Comparison of ENCODE assay signal across 10 mouse cellular contexts in the genomic region with DNA sequence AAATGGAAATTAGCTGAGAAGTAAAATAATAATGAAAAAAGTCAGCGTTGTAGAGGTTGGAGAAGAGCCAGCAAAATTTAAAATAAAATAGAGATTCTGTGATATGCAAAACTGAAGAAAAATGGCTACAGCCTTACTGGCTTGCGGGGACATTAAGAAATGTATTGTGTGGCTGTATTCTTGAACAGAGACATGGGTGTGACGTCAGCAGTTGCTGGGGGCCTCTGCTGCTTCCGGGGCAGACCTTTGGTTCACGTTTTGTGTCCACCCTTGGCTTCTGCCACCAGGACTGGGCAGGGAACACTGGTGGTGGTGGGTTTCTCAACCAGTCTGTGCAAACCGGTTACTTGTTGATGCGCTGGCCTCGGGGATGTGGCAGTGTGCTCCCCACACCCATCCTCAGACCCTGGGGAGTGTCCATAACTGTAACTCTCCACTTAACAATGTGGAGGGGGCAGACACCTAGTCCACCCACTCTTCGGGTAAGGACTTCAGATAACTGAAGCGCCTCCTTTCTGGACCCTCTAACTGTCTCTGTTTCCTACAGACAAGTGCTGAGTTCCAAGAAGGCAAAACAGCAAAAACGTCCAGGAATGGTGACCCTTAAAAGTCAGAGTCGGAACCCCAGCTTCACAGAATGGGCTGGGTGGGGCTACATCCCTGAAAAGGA. TPM values are rescaled to one million over a fixed set of nuclear protein-coding genes. Genes with fewer than 3 reads are reported as not detected.
A peak's percentile ranks its signal among the peaks of the same experiment; 100 is the strongest.
DNase-seq lines count a peak whose midpoint lies in the region; ATAC-seq and TF ChIP-seq lines count a peak whose summit lies in the region.
"Had no signal": no experiment of that assay in that cellular context is flagged by ENCODE, and none has a peak within 500 bp of the region (broad histone marks: within the 10 kb centered on the region; RNA-seq: fewer than 3 reads in every experiment).

No protein-coding gene starts in this region.

- peak overlapping the region; percentile 64 for H3K4me2 ChIP-seq in hindbrain, embryonic 15.5 days
- H3K4me2 ChIP-seq in neural tube, embryonic 13.5 days, result peak overlapping the region; percentile 76

- intact Hi-C loops in left cerebral cortex, adult 2 months (cut with DNase I), result no loop called here
- intact Hi-C loops in gastrocnemius, adult 2 months (cut with DNase I), result no loop called here

- DNase-seq in left cerebral cortex, adult 2 months (ENCODE audit: extremely low spot score in 1 of 2, low spot score in 2 of 2), result no peak
- DNase-seq in left cerebral cortex, adult 11 months (ENCODE audit: low spot score), result no peak
- DNase-seq in embryonic facial prominence, embryonic 10.5 days (ENCODE audit: low spot score), result no peak
- no peak for DNase-seq in kidney, postnatal 14 days
- no peak for DNase-seq in gastrocnemius, adult 18-20 months (ENCODE audit: low spot score)
- no peak for DNase-seq in gastrocnemius, adult 2 months
- DNase-seq: heart, postnatal 36 days had no signal

- peak overlapping the region; percentile 60 for H3K4me3 ChIP-seq in left cerebral cortex, adult 2 months
- peak overlapping the region; percentile 71; the same call in 1 of the 2 replicates for H3K4me3 ChIP-seq in embryonic facial prominence, embryonic 10.5 days
- H3K4me3 ChIP-seq in hindbrain, embryonic 15.5 days, result peak overlapping the region; percentile 54
- H3K4me3 ChIP-seq in neural tube, embryonic 13.5 days, result peak overlapping the region; percentile 50
- no peak overlapping the region for H3K4me3 ChIP-seq in gastrocnemius, adult 2 months

- peak overlapping the region; percentile 73; the same call in 1 of the 2 replicates for H3K9ac ChIP-seq in hindbrain, embryonic 15.5 days
- peak overlapping the region; percentile 77; the same call in 1 of the 2 replicates for H3K9ac ChIP-seq in neural tube, embryonic 13.5 days

- peaks cover 68% of the 10 kb centered on the region for H3K27me3 ChIP-seq in embryonic facial prominence, embryonic 10.5 days (replicated peaks; ENCODE audit: low read depth, poor library complexity, severe bottlenecking)
- 0 out of 2 replicates have a peak, but pooled peaks cover 2% of the 10 kb centered on the region for H3K27me3 ChIP-seq in hindbrain, embryonic 15.5 days
- H3K27me3 ChIP-seq in neural tube, embryonic 13.5 days, result peaks cover 34% of the 10 kb centered on the region

- no peak for TF ChIP-seq CTCF in left cerebral cortex, adult 2 months (IDR thresholded peaks at IDR 0.05)
- no peak for TF ChIP-seq CTCF in gastrocnemius, adult 2 months (IDR thresholded peaks at IDR 0.05)

- 60% methylated on average over 12 of the region's 12 CpGs for whole genome bisulfite sequencing in embryonic facial prominence, embryonic 10.5 days
- 54% methylated on average over 12 of the region's 12 CpGs for WGBS in hindbrain, embryonic 15.5 days
- WGBS in neural tube, embryonic 13.5 days, result 64% methylated on average over 12 of the region's 12 CpGs

- H3K27ac ChIP-seq in left cerebral cortex, adult 2 months, result peak overlapping the region; percentile 92; the same call in 1 of the 2 replicates
- no peak overlapping the region for H3K27ac ChIP-seq in embryonic facial prominence, embryonic 10.5 days (replicated peaks)
- no peak overlapping the region for H3K27ac ChIP-seq in hindbrain, embryonic 15.5 days (replicated peaks)
- no peak overlapping the region; the same call in 1 of the 2 replicates for H3K27ac ChIP-seq in neural tube, embryonic 13.5 days (replicated peaks)
- no peak overlapping the region for H3K27ac ChIP-seq in gastrocnemius, adult 2 months
- H3K27ac ChIP-seq: macrophage had no signal

- H3K9me3 ChIP-seq in embryonic facial prominence, embryonic 10.5 days, result no peaks in the 10 kb centered on the region
- no peaks in the 10 kb centered on the region for H3K9me3 ChIP-seq in hindbrain, embryonic 15.5 days
- H3K9me3 ChIP-seq in neural tube, embryonic 13.5 days, result no peaks in the 10 kb centered on the region

- H3K4me1 ChIP-seq in embryonic facial prominence, embryonic 10.5 days, result peaks cover 15% of the 10 kb centered on the region
- peaks cover 17% of the 10 kb centered on the region for H3K4me1 ChIP-seq in hindbrain, embryonic 15.5 days (replicated peaks)
- H3K4me1 ChIP-seq in neural tube, embryonic 13.5 days (replicated peaks), result peaks cover 12% of the 10 kb centered on the region

- ATAC-seq in hindbrain, embryonic 15.5 days (ENCODE audit: low FRiP score, low read depth), result no peak
- no peak for ATAC-seq in neural tube, embryonic 13.5 days (ENCODE audit: low read depth)

- no peaks in the 10 kb centered on the region for H3K36me3 ChIP-seq in embryonic facial prominence, embryonic 10.5 days (replicated peaks)
- H3K36me3 ChIP-seq in hindbrain, embryonic 15.5 days, result no peaks in the 10 kb centered on the region
- no peaks in the 10 kb centered on the region for H3K36me3 ChIP-seq in neural tube, embryonic 13.5 days

RNA-seq across cellular contexts. Expression of gene Mmel1, which starts 14.6 kb away (rescaled TPM):
- under 1 TPM; 0.41 to 0.84 TPM for total RNA-seq in left cerebral cortex, adult 2 months (2021)
- 0.34 and 0.41 TPM in 2 replicates for polyA plus RNA-seq in embryonic facial prominence, embryonic 10.5 days (2016; fragmentation: Nextera tagmentation; extraction: Ambion mirVana)
- 0.45 and 0.86 TPM in 2 replicates for polyA plus RNA-seq in hindbrain, embryonic 15.5 days (2015; fragmentation: Nextera tagmentation; extraction: Ambion mirVana)
- 0.17 and 0.22 TPM in 2 replicates for polyA plus RNA-seq in neural tube, embryonic 13.5 days (2015; fragmentation: Nextera tagmentation; extraction: Ambion mirVana)
- not detected for total RNA-seq in gastrocnemius, adult 18-20 months (2021)
- total RNA-seq in gastrocnemius, adult 2 months (2021), result not detected
- polyA plus RNA-seq: macrophage had no signal

RNA-seq across cellular contexts. Expression of gene Ttc34, which starts 17.6 kb away (rescaled TPM):
- total RNA-seq in left cerebral cortex, adult 2 months (2021), result 1 to 10 TPM; 2.1 to 3.5 TPM
- 0.25 and 0.45 TPM in 2 replicates for polyA plus RNA-seq in embryonic facial prominence, embryonic 10.5 days (2016; fragmentation: Nextera tagmentation; extraction: Ambion mirVana)
- 1.2 and 2.0 TPM in 2 replicates for polyA plus RNA-seq in hindbrain, embryonic 15.5 days (2015; fragmentation: Nextera tagmentation; extraction: Ambion mirVana)
- polyA plus RNA-seq in neural tube, embryonic 13.5 days (2015; fragmentation: Nextera tagmentation; extraction: Ambion mirVana), result 0.52 and 0.72 TPM in 2 replicates
- total RNA-seq in gastrocnemius, adult 18-20 months (2021), result under 1 TPM in 1 of 2 experiments, not detected in 1; 0.14 TPM
- total RNA-seq in gastrocnemius, adult 2 months (2021), result not detected
- polyA plus RNA-seq: macrophage had no signal

RNA-seq across cellular contexts. Expression of gene Fam213b, which starts 44.1 kb away (rescaled TPM):
- total RNA-seq in left cerebral cortex, adult 2 months (2021), result 10 to 100 TPM; 59.8 to 66.7 TPM
- polyA plus RNA-seq in embryonic facial prominence, embryonic 10.5 days (2016; fragmentation: Nextera tagmentation; extraction: Ambion mirVana), result 41.2 and 42.3 TPM in 2 replicates
- polyA plus RNA-seq in hindbrain, embryonic 15.5 days (2015; fragmentation: Nextera tagmentation; extraction: Ambion mirVana), result 64.2 and 67.1 TPM in 2 replicates
- 38.7 and 44.0 TPM in 2 replicates for polyA plus RNA-seq in neural tube, embryonic 13.5 days (2015; fragmentation: Nextera tagmentation; extraction: Ambion mirVana)
- total RNA-seq in gastrocnemius, adult 18-20 months (2021), result 10 to 100 TPM; 69.5 to 73.0 TPM
- 100 to 1,000 TPM in 1 of 2 experiments, 10 to 100 TPM in 1; 67.9 to 100 TPM for total RNA-seq in gastrocnemius, adult 2 months (2021)
